Mouse (Mus musculus): ENCODE data around the gene Ccdc127.

DNA sequence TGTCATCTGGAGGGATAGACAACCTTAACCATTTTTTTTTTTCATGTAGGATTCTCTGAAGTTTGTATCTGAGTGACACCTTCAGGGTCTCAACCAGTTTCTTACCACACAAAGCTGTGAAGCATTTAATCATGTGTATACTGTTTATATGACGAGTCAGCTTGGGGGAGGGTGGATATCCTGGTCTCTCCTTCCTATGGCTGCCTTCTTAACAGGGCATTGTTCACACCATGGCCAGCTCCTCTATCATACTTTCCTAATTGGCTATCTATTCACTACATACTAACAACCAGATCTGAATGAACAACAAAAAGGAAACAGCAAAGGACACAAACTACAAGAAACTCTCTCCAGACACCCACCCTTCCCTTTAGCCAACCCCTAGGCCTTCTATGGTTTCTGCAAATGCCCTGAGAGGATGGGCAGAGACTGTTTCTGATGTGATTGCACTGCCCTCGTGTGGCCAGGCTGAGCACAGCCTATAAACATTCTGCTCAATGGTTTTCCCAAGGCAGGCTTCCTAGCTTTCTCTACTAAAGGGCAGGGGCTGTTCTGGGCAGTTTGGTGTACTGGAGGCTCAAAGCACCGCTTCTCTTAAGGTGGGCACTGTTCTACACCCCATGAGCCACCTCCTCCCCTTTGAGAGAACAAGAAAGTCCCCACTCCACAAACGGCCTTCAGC is 49.0 kb upstream of the Ccdc127 start:
- TF ChIP-seq POLR2A (IDR thresholded peaks at IDR 0.05; ENCODE audit: insufficient read length, low read depth): no peak
- TF ChIP-seq MYOD1 (IDR thresholded peaks at IDR 0.05; ENCODE audit: control insufficient read depth in 1 of 3, insufficient read length in 2 of 3, low read depth in 2 of 3): no peak
